Mouse (Mus musculus) kidney, embryonic 16.5 days (tissue): Measurements from ENCODE around the gene Tmem126a. TPM values are rescaled to one million over a fixed set of nuclear protein-coding genes. Genes with fewer than 3 reads are reported as not detected.

ENCODE experiments used
- ATAC-seq: fragments of 200-750 bp; cut with Nextera tagmentation; 2 replicates; pipeline ENCODE4 v1.8.0; 2017; ENCODE audit warnings: moderate TSS enrichment; ENCODE audit not compliant: low FRiP score, low TSS enrichment
- H3K27ac ChIP-seq: fragments of 300-500 bp; sonication (generic); 2 replicates; pipeline ENCODE4 v1.5.1; 2014; ENCODE audit warnings: low read length
- H3K27me3 ChIP-seq: fragments of 300-500 bp; sonication (generic); 2 replicates; pipeline ENCODE4 v1.6.1; 2014; ENCODE audit warnings: low read length, control low read depth, mixed read lengths; ENCODE audit not compliant: insufficient read depth
- H3K36me3 ChIP-seq: fragments of 300-500 bp; sonication (generic); 2 replicates; pipeline ENCODE4 v1.6.1; 2014; ENCODE audit warnings: low read length, control low read depth, mixed read lengths; ENCODE audit not compliant: insufficient read depth
- H3K4me1 ChIP-seq: fragments of 300-500 bp; sonication (generic); 2 replicates; pipeline ENCODE4 v1.6.1; 2014; ENCODE audit warnings: low read length, control low read depth, mixed read lengths; ENCODE audit not compliant: insufficient read depth
- H3K4me2 ChIP-seq: fragments of 300-500 bp; sonication (generic); replicated peaks from 2 replicates; pipeline ENCODE4 v1.6.1; 2014; ENCODE audit warnings: low read depth, low read length
- H3K4me3 ChIP-seq: fragments of 300-500 bp; sonication (generic); 2 replicates; pipeline ENCODE4 v1.5.1; 2014; ENCODE audit warnings: mild to moderate bottlenecking, low read length
- H3K9ac ChIP-seq: fragments of 300-500 bp; sonication (generic); replicated peaks from 2 replicates; pipeline ENCODE4 v1.6.1; 2014; ENCODE audit warnings: low read length
- H3K9me3 ChIP-seq: fragments of 300-500 bp; sonication (generic); 2 replicates; pipeline ENCODE4 v1.6.1; 2016; ENCODE audit warnings: low read length, control low read depth
- WGBS: fragments of 180-500 bp; shearing (Covaris S2); extraction: QIAGEN DNeasy Blood & Tissue Kit; methylation state at CpG from one replicate; pipeline ENCODE4 v1.1.7; 2014; 5-methylcytosine and 5-hydroxymethylcytosine counted together
- polyA plus RNA-seq: library from polyadenylated mRNA; unstranded; fragments of >200 nt; fragmentation: Nextera tagmentation; extraction: Ambion mirVana; gene quantifications from 2 replicates; pipeline ENCODE4 v1.2.1, GENCODE M21; 2015

Tmem126a gene
- 109 and 114 TPM in 2 replicates for polyA plus RNA-seq

- Histone ChIP-seq H3K9me3 (no peaks in the 10 kb centered on the region), H3K4me2 (peak within 1 kb of the TSS; percentile 64), H3K4me1 (peaks cover 10% of the 10 kb centered on the region), H3K4me3 (peak within 1 kb of the TSS; percentile 79), H3K9ac (peak within 1 kb of the TSS; percentile 83), H3K27me3 (no peaks in the 10 kb centered on the region), H3K36me3 (peaks cover 7% of the 10 kb centered on the region; the same call in 1 of the 2 replicates), H3K27ac (peak within 1 kb of the TSS; percentile 93)
- peak; percentile 98 for ATAC-seq
- WGBS = under 1% methylated on average over 41 of the region's 41 CpGs
These were observed at the start of gene Tmem126a for GRCm38 (mm10) chr7:90456845-90457468. Gene Tmem126a (minus strand): TSS chr7:90457229.

- Histone ChIP-seq H3K4me1 (no peaks in the 10 kb centered on the region), H3K27me3 (no peaks in the 10 kb centered on the region), H3K36me3 (no peaks in the 10 kb centered on the region), H3K9me3 (no peaks in the 10 kb centered on the region), H3K9ac (no peak overlapping the region), H3K4me3 (no peak overlapping the region), H3K27ac (no peak overlapping the region), H3K4me2 (no peak overlapping the region)
- no peak for ATAC-seq
- 86% methylated on average over 2 of the region's 2 CpGs for WGBS
These were observed 25.6 kb upstream of the Tmem126a start for GRCm38 (mm10) chr7:90482607-90483006.

DNA sequence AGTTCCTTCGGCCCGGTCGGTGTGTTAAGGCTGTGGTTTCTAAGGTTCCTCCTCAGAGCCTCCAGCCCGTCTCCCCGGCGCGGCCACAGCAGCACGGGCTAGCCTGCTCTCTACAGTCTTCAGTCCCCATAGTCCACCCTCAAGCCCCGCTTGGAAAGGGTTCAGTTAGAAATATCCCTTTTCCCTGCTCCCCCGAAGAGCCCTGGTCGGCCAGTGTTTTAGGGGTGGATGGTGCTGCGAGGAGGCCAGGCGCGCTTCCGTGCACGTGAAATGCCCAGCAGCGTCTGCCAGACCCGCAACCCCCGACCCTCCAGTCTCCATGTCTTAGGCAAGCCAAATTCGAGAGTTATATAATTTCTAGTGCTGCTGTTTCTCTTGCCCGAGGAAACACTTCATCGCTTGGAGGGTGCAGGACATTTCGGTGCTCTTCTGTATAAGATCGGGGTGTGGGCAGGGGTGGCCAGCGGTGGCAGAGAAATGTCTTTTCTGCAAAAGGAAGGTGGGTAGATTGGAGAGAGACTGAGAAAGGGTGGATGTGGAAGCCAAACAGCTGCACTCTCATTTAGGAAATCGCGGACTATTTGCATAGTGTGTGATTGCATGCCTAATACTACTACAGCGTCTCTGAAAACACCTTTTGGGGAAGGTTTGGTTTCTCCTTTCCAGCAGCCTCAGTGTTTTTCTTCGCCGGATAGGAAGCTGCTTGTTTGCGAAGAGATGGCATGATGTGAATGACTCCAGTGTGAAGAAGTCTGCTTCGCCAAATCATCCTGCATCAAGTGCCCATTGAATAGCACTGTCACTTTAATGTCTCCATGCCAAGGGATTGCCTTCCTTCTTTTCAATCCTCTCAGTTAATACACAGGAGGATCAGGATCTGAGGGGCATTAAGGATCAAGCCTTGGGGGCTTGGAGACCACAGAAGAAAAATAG lies 19.6 kb upstream of the Tmem126a start, which contains the start of gene Dlg2:
Gene Dlg2, plus strand, starts transcription at position 360 of the 933 bp plus-strand sequence.
- peak within 1 kb of the TSS; percentile 66 for H3K27ac ChIP-seq
- no peaks in the 10 kb centered on the region for H3K36me3 ChIP-seq
- peak within 1 kb of the TSS; percentile 90 for H3K4me2 ChIP-seq
- no peak; the same call in 1 of the 2 replicates for ATAC-seq
- under 1% methylated on average over 32 of the region's 32 CpGs for WGBS
- no peaks in the 10 kb centered on the region for H3K9me3 ChIP-seq
- H3K9ac ChIP-seq = peak within 1 kb of the TSS; percentile 77
- H3K4me3 ChIP-seq = peak within 1 kb of the TSS; percentile 80
- H3K4me1 ChIP-seq = peaks cover 8% of the 10 kb centered on the region
- peaks cover 4% of the 10 kb centered on the region; the same call in 1 of the 2 replicates for H3K27me3 ChIP-seq

- Histone ChIP-seq H3K4me2 (peak within 1 kb of the TSS; percentile 90), H3K4me3 (peak within 1 kb of the TSS; percentile 80), H3K36me3 (0 out of 2 replicates have a peak, but pooled peaks cover 3% of the 10 kb centered on the region), H3K27ac (peak within 1 kb of the TSS; percentile 66), H3K9me3 (no peaks in the 10 kb centered on the region), H3K4me1 (peaks cover 8% of the 10 kb centered on the region), H3K27me3 (peaks cover 4% of the 10 kb centered on the region; the same call in 1 of the 2 replicates), H3K9ac (peak within 1 kb of the TSS; percentile 77)
- 0% methylated on average over 36 of the region's 36 CpGs for WGBS
- peak; percentile 100 for ATAC-seq
These were observed 18.8 kb upstream of the Tmem126a start, which contains the start of gene Tmem126b for GRCm38 (mm10) chr7:90475793-90476312. Gene Tmem126b (minus strand): TSS chr7:90476001.

- ATAC-seq = no peak
- H3K9ac ChIP-seq = no peak overlapping the region
These were observed 16.5 kb upstream of the Tmem126a start for GRCm38 (mm10) chr7:90473511-90473910.

GRCm38 (mm10) chr7:90461441-90461840 lies 4.4 kb upstream of the Tmem126a start:
- Histone ChIP-seq H3K4me1 (no peaks in the 10 kb centered on the region), H3K4me2 (no peak overlapping the region), H3K27me3 (no peaks in the 10 kb centered on the region), H3K4me3 (no peak overlapping the region), H3K27ac (no peak overlapping the region), H3K36me3 (no peaks in the 10 kb centered on the region), H3K9me3 (no peaks in the 10 kb centered on the region), H3K9ac (no peak overlapping the region)
- WGBS = 93% methylated on average over 5 of the region's 5 CpGs
- ATAC-seq = no peak

More at GRCm38 (mm10) chr7:90473511-90473910, 16.5 kb upstream of the Tmem126a start:
- no peak overlapping the region for H3K4me2 ChIP-seq
- peaks cover 8% of the 10 kb centered on the region for H3K4me1 ChIP-seq
- H3K4me3 ChIP-seq = no peak overlapping the region
- no peaks in the 10 kb centered on the region for H3K9me3 ChIP-seq
- no peak overlapping the region for H3K27ac ChIP-seq
- peaks cover 4% of the 10 kb centered on the region; the same call in 1 of the 2 replicates for H3K27me3 ChIP-seq
- 76% methylated on average over 2 of the region's 2 CpGs for WGBS
- H3K36me3 ChIP-seq = peaks cover 8% of the 10 kb centered on the region; the same call in 1 of the 2 replicates

GRCm38 (mm10) chr7:90460930-90461329 lies 3.9 kb upstream of the Tmem126a start:
- H3K4me3 ChIP-seq = no peak overlapping the region

DNA sequence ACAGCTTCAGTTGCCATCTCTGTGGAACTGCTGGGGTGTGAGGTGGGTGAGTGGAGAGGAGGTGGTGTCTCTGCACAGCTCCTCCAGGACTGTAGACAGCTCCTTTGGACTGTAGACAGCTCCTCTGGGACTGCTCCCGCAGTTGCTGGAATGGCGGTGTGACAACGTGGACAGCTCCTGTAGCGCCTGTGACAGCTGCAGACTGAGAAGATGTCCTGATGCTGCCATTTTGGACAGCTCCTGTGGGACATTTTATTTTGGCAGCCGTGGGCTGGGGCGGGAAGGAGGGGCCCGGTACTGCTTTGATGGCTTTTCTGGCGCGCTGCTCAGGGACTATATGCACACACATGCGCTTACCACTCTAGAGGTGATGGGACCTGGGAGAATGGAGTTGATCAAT lies 3.3 kb upstream of the Tmem126a start:
- ATAC-seq = no peak
- Histone ChIP-seq H3K4me1 (peaks cover 10% of the 10 kb centered on the region), H3K4me3 (no peak overlapping the region), H3K27ac (no peak overlapping the region), H3K36me3 (no peaks in the 10 kb centered on the region), H3K27me3 (no peaks in the 10 kb centered on the region), H3K9me3 (no peaks in the 10 kb centered on the region), H3K9ac (no peak overlapping the region), H3K4me2 (no peak overlapping the region)
- 43% methylated on average over 10 of the region's 10 CpGs for WGBS

More at GRCm38 (mm10) chr7:90460930-90461329, 3.9 kb upstream of the Tmem126a start:
- Histone ChIP-seq H3K27ac (no peak overlapping the region), H3K4me2 (no peak overlapping the region), H3K9me3 (no peaks in the 10 kb centered on the region), H3K4me1 (peaks cover 5% of the 10 kb centered on the region), H3K36me3 (no peaks in the 10 kb centered on the region), H3K27me3 (no peaks in the 10 kb centered on the region), H3K9ac (no peak overlapping the region)
- WGBS = 27% methylated on average over 14 of the region's 14 CpGs
- ATAC-seq = no peak

- 14% methylated on average over 10 of the region's 10 CpGs for WGBS
- Histone ChIP-seq H3K9me3 (no peaks in the 10 kb centered on the region), H3K4me3 (peak overlapping the region; percentile 79), H3K27me3 (no peaks in the 10 kb centered on the region), H3K27ac (peak overlapping the region; percentile 93), H3K36me3 (peaks cover 7% of the 10 kb centered on the region; the same call in 1 of the 2 replicates), H3K4me2 (peak overlapping the region; percentile 64), H3K9ac (peak overlapping the region; percentile 83), H3K4me1 (peaks cover 10% of the 10 kb centered on the region)
- peak; percentile 56; the same call in 1 of the 2 replicates for ATAC-seq
These were observed 488 bp upstream of the Tmem126a start for GRCm38 (mm10) chr7:90457517-90457916.
